In the genomic region with DNA sequence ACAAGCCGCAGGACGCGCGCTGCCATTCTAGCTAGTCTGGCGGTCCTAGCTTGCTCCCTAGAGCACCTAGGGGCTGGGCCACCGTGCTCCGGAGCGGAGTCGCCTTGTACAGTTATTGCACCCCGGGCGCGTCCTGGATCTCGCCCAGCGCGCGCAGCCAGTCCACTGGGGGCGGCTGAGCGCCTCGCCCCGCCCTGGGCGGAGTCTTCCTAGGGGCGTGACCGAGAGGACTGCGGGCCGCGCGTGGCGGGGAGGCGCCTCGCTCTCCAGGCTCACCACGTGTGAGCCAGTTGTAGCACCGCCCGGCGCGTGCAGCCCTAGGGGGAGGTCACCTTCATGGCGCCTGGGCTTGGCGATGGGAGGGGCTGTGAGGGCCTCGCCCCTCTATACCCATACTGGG, we compare ENCODE assay signal across 8 mouse cellular contexts. TPM values are rescaled to one million over a fixed set of nuclear protein-coding genes. Genes with fewer than 3 reads are reported as not detected.
DNase-seq lines count a peak whose midpoint lies in the region; ATAC-seq lines count a peak whose summit lies in the region.

No protein-coding gene starts in this region.

- peak; percentile 79 for ATAC-seq in hindbrain, embryonic 15.5 days (ENCODE audit: low FRiP score, low read depth)

- no peaks in the 10 kb centered on the region for H3K9me3 ChIP-seq in hindbrain, embryonic 15.5 days

- DNase-seq in R1 (ENCODE audit: low read depth, low spot score): peak; percentile 97
- peak; percentile 88 to 93 for DNase-seq in cerebellum, postnatal 25 days
- DNase-seq in frontal cortex, postnatal 36 days (ENCODE audit: low spot score in 2 of 2): peak; percentile 88 to 91
- peak; percentile 90 for DNase-seq in left cerebral cortex, adult 11 months (ENCODE audit: low spot score)
- DNase-seq in lung, postnatal 36 days: peak; percentile 94
- peak; percentile 96 for DNase-seq in retina, embryonic 14.5 days (ENCODE audit: low spot score)
- peak; percentile 74 to 81 for DNase-seq in thymus, postnatal 36 days

- peak overlapping the region; percentile 86 for H3K9ac ChIP-seq in hindbrain, embryonic 15.5 days

- peaks cover 38% of the 10 kb centered on the region for H3K4me1 ChIP-seq in hindbrain, embryonic 15.5 days (replicated peaks)

- no peaks in the 10 kb centered on the region for H3K36me3 ChIP-seq in hindbrain, embryonic 15.5 days

- WGBS in hindbrain, embryonic 15.5 days: 0% methylated on average over 38 of the region's 38 CpGs

- peak overlapping the region; percentile 100 for H3K27ac ChIP-seq in hindbrain, embryonic 15.5 days (replicated peaks)

- no peaks in the 10 kb centered on the region for H3K27me3 ChIP-seq in hindbrain, embryonic 15.5 days

- H3K4me2 ChIP-seq in hindbrain, embryonic 15.5 days: peak overlapping the region; percentile 94

- peak overlapping the region; percentile 75 for H3K4me3 ChIP-seq in hindbrain, embryonic 15.5 days

RNA-seq across cellular contexts. Expression of gene Sox12, which starts 0.8 kb away (rescaled TPM):
- polyA plus RNA-seq in hindbrain, embryonic 15.5 days (2015; fragmentation: Nextera tagmentation; extraction: Ambion mirVana): 13.8 and 14.9 TPM in 2 replicates

RNA-seq across cellular contexts. Expression of gene Zcchc3, which starts 16.1 kb away (rescaled TPM):
- 18.6 TPM in 2 replicates for polyA plus RNA-seq in hindbrain, embryonic 15.5 days (2015; fragmentation: Nextera tagmentation; extraction: Ambion mirVana)

RNA-seq across cellular contexts. Expression of gene 6820408C15Rik, which starts 16.7 kb away (rescaled TPM):
- polyA plus RNA-seq in hindbrain, embryonic 15.5 days (2015; fragmentation: Nextera tagmentation; extraction: Ambion mirVana): 2.2 and 2.3 TPM in 2 replicates

RNA-seq across cellular contexts. Expression of gene Nrsn2, which starts 22.3 kb away (rescaled TPM):
- polyA plus RNA-seq in hindbrain, embryonic 15.5 days (2015; fragmentation: Nextera tagmentation; extraction: Ambion mirVana): 50.6 and 60.3 TPM in 2 replicates

RNA-seq across cellular contexts. Expression of gene Trib3, which starts 54.9 kb away (rescaled TPM):
- polyA plus RNA-seq in hindbrain, embryonic 15.5 days (2015; fragmentation: Nextera tagmentation; extraction: Ambion mirVana): 1.8 TPM in 2 replicates

Comparison
In these comparisons a context has a peak if more than half of its experiments do, and no peak if none do; other contexts are left out.
1. Peak in every context shown above with its lines: DNase-seq, ATAC-seq, H3K4me3 ChIP-seq and H3K27ac ChIP-seq.